Mouse (Mus musculus) frontal cortex, adult 2 months (tissue): ENCODE measurements around the gene Nkx2-1. TPM values are rescaled to one million over a fixed set of nuclear protein-coding genes. Genes with fewer than 3 reads are reported as not detected.

Source experiments
- DNase-seq, 2 experiments: peaks; one replicate each; pipeline ENCODE4 v3.0.0; 2022; ENCODE audit warnings: low spot score in 1 of 2; ENCODE audit errors: extremely low spot score in 1 of 2
- polyA plus RNA-seq: library from polyadenylated mRNA; depleted of rRNA; stranded (reverse); fragments of >200 nt; gene quantifications from 2 replicates; pipeline ENCODE4 v1.2.3, GENCODE M21; 2012; rRNA removed

The Nkx2-1 gene
- polyA plus RNA-seq, 1 experiment, result 0.18 TPM

DNA sequence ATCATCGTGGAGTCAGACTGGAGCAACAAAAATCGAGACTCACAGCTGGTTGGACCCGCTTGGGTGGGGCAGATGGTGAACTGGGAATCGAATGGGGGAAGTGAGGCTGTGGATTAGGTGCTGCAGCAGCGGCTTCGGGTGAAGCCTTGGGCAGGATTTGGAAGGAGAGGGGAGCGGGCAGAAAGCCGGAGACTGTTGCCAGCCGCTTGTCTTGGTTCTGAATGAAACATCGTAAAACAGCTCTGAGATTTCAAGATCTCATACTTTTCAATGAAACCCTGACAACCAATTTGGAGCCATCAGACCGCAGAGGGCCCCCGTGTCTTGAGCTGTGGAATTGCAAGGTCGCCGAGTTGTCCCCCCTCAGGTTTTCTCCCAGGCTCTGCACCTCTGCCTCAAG is 12.5 kb downstream of the Nkx2-1 start:
- no peak for DNase-seq

DNA sequence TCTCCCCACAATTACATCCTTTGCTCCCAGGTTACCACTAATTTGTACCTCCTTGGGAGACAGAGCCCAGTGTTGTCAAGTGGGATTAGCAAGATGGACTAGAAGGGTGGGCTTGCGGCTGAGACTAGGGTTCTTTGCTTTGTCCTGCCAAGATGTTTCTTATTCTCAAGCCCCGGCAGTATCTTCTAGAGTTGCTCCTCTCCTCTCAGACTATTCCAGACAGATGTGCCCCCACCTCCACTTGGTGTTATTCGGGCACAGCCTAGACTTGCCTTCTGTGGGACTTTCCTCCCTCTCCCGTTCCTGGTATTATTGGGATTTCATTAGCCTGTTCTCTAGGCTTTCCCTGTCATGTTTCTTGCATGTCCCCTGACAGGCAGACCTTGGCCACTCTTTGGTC is 14.5 kb downstream of the Nkx2-1 start:
- no peak for DNase-seq

GRCm38 (mm10) chr12:56521106-56521840 is 15.4 kb downstream of the Nkx2-1 start:
- DNase-seq, result no peak

GRCm38 (mm10) chr12:56520396-56521105 is 16.2 kb downstream of the Nkx2-1 start:
- DNase-seq, result no peak

GRCm38 (mm10) chr12:56519738-56520191 is 16.9 kb downstream of the Nkx2-1 start:
- DNase-seq, result no peak

DNA sequence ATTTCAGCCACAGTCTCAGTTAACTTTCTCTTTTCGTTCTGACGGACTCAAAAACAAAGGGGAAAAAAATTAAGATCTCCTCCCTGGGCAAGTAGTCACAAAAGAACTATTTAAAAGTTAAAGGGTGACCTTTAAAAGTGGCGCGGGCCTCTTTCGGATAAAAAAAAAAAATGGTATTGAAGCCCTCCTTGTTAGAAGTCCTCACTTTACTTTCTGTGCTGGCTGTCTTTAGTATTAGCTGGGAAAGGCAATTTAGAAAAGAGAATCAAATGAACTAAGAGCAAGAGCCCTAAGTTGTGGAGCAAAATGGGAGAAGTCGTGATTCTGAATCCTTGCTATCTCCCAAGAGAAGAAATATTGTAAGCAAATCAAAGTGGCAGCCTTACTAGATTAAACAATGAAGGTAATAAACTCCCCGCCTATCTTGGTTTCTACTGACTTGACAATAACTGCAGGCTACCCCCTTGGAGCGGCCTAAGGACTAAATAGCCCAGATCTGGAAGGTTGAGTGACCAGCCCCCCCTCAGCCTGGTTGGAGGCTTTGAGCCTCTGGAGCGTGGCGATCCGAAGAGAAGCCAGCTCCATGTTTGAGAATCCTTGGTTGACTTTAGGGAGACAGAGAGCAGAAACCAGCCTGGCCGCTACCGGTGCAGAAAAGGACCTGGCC is 17.5 kb downstream of the Nkx2-1 start:
- DNase-seq, result no peak

DNA sequence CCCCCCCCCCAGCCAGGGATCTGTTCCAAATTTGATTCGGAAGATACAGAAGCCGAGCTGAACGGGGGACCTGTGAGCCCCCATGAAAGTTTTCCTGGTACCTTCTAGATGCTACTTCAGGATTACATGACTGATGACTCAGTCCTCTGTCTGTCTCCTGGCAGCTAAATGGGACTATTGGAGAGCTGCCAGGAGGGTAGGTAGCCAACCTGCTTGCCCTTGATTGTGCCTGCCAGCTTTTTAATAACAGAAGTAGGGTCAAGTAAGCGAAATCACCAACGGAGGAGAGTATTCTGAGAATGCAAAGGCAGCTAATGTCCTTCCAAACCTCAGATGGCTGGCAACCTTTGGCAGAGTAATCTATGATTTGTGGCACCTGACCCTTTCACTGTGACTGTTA is 18.5 kb downstream of the Nkx2-1 start:
- DNase-seq, result no peak

- DNase-seq, result no peak
Measured at GRCm38 (mm10) chr12:56514831-56515230, 21.9 kb downstream of the Nkx2-1 start.

GRCm38 (mm10) chr12:56508413-56508812 is 28.3 kb downstream of the Nkx2-1 start:
- DNase-seq, result no peak

DNA sequence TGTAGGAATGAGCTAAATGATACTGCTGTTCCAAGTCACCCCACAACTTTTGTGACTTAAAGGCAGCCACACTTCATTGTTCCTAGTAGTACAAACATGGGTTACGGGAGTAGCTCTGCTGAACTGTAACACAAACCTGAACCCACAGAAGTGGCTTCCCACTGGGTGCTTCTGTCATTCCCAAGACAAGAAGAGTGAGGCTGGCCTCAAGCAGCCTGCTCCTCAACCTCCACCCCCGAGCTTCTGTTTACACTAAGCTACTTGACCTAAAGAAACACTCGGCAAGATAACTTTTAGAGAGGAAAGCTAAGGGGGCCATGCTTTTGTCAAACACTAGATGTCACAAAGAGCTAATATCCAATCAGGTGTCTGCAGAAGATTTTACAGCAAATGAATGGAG is 49.7 kb downstream of the Nkx2-1 start:
- no peak for DNase-seq

GRCm38 (mm10) chr12:56482606-56483005 is 54.1 kb downstream of the Nkx2-1 start:
- no peak for DNase-seq

Other genes starting within 250 kb of the Nkx2-1 start
- 36.0 and 38.6 TPM in 2 replicates for gene Mbip, start 191.0 kb downstream of the Nkx2-1 start, polyA plus RNA-seq
- 0.48 and 0.56 TPM in 2 replicates for gene Nkx2-9, start 76.4 kb upstream of the Nkx2-1 start, polyA plus RNA-seq
- gene Pax9, start 154.9 kb upstream of the Nkx2-1 start, polyA plus RNA-seq, result 0.04 TPM in 1 of 2 replicates, not detected in the other